Mouse (Mus musculus) Muller cell, postnatal 12 days (primary cell): ENCODE measurements at regions not wholly inside any gene's neighbourhood (a gene's known extent, or its start where the extent isn't known, plus 50 kb on each side); places are given as distances from the start of the nearest gene placed in this dataset.

Experiments
- DNase-seq: peaks from one replicate; pipeline ENCODE4 v3.0.0-alpha.2; 2015; ENCODE audit errors: inconsistent ontology term

DNA sequence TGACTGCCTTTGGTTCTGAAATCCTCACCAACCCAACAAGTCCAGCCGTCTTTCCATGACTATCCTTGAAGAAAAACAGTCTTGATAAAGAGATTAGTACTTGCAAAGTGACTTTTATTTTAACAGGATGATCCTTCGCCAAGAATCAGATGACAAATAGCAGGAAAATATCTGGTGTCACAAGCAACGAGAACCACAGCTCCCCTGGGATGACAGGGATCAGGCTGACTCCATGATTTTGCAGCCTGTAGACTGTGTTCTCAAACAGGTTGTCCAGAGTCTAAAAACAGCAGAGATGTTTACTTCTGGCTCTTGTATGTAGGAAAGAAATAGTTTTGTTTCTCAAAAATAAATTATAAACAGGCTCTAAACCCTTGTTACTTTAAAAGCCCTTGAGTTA, 63.3 kb downstream of the Tmem18 start:
- DNase-seq = no peak

DNA sequence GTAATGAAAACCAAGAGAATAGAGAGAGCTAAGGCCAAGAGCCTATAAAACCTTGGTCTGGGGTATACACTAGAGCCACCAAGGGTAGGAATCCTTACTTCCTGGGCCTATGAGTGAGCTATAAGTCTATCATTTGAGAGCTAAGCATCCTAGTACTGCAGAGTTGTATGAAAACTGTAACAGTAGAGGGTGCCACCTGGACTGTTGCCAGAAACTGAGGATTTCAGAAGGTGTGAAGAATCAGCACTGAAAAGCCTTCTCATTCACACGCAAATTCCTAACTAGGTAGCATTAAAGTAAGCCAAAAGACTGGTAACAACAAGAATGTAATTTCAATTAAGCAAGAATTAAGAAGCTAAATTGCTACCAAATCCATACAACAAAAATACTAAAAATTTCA, 67.3 kb downstream of the Tmem18 start:
- DNase-seq = no peak

DNA sequence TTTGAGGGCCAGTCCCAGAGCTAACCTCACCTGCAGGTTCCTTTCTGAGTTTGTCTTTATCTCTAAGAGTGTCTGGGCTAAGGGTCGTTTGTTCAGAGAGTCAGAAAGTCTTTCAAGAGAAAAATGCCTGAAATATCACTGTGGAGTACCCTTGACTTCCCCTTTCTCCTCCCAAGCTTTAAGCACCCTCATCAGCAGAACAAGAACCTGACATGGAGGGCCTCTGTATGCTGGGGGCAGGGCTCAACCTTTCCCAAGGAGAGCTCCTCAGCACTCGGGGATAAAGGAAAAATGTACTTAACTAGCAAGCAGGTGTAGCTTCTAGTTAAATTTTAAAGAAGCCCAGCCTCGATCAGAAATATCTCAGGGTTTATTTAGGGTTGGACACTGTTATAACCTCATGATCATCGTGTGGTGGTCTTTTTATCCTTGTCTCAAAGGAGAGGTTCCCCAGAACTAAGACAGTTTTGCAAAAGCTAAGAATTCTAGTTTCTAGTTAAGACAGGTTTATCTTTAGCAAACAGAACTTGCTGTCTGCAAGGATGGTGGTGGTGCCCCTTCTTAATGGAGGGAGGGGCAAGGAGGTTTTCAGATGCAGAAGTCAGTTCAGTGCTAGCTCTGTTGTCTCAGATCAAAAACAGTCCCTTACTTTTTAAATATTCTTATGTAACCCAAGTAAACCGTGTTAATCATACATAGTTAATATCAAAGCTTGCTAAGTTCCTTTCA, 70.3 kb downstream of the Tmem18 start:
- DNase-seq = no peak

DNA sequence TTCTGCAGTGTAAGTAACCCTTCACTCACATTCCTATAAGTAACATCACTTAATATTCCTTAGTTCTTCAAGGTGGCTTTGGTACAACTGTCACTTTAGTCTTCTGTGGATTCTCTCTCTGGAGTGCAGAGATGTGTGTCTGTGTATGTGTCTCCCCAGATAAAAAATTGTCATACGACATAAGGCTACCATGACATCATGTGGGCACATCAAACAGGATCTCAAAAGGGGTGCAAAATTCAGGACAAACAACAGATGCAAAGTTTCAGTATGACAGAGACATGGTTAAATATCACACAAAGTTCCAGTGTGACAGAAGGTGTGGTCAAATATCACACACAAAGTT, 70.8 kb downstream of the Tmem18 start:
- DNase-seq = no peak

DNA sequence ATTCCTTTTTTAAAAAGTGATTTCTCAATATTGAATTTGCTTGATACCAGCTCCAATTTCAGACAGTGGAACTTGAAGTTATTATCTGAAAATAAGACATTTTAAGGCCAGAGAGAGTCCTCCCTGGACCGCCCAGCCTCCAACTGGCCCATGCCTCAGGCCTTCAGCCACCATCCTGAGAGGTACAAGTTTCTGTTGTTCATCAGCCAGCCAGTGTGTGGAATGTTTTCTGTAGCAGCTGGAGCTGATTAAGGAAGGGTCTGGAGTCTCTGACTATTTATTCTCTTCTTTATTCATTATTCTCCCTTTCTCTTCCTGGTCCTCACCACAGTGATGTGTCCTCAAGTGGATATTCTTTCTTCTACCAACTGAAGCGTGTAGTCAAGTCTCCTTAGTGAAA, 94.6 kb downstream of the Tmem18 start:
- DNase-seq = no peak

DNA sequence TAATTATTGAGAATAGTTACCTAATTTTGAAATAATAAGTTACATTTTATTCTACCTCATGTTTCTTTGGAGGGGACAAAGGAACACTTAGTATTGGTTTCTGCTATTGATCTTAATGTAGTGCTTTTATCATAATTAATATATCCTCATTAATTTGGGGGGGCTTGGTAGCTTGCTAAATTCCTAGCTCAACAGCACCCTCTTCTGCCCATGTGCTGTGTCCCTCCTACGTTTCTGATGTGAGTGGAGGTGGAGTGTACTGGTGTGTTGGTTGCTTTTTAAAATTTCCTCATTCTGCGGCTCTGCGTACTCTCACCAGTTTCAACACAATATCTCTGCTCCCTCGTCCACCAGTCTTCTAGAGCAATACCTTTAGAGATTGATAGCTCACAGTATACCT, 105.8 kb downstream of the Tmem18 start:
- DNase-seq = no peak

DNA sequence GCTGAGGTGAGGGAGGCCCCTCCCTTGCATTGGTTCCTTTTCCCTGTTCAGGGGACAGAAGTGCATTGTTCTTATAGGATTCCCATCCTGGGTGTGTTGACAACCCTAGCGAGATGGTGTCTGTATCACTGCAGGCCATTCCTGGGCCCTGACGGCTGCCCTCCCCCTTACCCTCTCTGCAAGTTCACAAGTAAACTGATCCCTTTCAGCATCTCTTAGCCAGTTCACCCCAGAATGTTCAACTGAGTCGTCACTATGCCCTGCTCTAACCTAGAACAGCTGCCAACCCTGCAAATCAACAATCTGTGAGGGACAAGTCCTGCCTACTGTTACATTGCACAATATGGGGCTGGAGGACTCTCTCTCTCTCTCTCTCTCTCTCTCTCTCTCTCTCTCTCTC, 109.3 kb downstream of the Tmem18 start:
- DNase-seq = no peak

DNA sequence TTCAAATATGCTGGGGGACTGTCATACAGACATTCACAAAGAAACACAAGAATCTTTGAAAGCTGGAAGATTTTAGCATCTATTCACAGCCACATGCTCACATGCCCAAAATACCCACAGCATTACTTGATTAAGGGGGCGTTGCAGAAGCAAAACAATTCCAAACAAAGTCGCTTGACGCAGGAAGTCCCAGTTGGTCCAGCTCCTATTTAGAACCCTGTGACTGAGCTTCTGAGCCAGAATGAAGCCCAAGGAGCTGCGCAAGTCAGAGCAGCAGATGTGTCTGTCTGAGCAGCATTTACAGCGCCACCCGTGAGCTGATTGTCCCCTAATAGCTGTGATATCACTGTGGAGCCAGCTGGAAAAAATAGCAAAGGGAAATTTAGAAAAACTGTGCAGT, 114.0 kb downstream of the Tmem18 start:
- DNase-seq = no peak

DNA sequence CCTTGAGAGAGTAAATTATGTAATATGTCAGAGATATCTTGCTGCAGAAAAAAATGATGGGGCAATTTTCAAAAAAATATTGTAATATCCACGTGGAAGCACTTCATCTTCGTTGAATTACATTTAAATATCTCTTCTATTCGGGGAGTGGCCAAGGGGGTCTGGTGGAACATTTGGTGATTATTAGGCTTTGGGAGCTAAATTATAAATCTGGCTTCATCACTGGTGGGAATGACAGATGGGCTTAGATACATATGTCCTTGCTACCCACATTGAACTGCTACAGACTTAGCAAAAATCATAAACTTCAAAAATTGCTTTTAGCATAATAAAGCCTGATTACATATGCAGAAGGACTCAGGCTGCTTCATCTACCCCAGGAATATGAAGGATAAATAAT, 119.5 kb downstream of the Tmem18 start:
- no peak for DNase-seq

DNA sequence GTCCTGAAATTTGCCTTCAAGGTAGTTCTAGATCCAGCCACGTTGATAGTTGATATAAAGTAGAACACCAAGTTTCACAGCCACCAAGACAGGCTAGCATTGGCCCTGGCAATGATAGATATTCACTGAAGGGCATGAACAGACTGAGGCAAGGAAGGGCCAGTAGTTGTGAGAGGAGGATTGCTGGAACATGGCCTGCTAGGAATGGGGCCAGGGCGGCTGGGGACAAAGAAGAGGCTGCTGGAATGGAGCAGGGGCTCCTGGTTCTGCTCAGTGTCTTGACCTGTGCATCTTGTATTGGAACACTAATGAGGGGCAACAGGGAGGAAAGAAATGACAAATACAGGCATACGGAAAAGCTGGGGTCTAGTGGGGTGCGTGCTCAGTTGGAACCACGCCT, 123.0 kb downstream of the Tmem18 start:
- no peak for DNase-seq

DNA sequence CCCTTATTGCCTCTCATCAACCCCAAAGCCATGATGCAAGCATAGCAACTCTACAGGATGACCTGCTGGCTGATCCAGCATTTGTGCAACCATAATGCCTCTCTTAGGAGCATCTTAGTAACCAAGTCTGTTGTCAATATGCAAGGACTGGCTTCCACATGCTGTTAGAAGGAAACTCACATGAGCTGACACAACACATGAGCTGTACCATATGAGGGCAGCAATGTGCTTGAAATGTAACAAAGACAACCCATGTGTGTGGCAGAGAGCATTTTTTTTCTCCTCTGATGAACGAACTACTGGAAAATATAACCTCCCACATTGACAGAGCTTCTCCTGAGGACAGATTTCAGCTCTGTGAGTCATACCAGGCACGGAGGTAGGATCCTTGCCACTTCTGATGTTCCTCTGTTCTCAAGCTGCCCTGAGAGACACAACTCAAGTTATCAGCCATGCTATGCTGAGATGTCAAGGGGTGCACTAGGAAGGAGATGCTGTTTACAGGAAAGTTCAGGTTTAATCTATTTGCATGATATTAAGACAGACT, 124.5 kb downstream of the Tmem18 start:
- no peak for DNase-seq

DNA sequence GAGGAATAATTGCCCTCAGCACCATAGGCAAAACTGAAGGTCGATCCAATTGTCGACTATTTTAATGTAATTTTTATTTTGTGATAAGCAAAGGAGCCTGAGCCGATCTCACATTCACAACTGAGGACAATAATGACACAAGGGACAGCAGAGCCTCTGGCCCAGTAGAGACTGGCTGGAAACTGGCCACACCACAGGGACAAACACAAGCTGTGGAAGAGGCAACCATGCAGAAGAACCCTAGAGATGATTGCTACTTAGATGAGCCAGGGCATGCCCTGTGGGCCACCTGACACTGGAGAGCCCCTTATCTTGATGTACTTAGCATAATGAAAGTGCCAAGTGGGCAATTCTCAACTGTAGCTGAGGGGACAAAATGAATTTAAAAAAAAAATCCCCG, 126.3 kb downstream of the Tmem18 start:
- peak; percentile 87 for DNase-seq

DNA sequence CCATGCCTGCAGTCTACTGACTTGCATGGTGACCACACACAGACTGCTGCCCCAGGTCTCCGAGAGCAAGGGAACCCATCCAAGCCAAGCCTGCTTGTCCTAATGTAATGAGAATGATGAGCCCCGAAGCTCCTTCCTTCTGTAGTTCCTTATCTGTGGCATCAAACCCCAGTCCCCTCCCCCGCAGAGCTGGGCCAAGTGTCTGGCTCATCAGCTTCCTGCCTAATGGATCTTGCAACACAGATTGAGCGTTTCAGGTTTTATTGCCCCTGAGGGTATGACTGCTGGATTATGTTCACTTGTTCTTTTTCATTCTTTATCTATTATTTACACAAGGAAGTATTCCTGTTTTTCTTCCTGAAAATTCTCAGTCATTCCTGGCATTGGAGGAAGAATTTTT, 142.5 kb downstream of the Tmem18 start:
- DNase-seq = no peak

DNA sequence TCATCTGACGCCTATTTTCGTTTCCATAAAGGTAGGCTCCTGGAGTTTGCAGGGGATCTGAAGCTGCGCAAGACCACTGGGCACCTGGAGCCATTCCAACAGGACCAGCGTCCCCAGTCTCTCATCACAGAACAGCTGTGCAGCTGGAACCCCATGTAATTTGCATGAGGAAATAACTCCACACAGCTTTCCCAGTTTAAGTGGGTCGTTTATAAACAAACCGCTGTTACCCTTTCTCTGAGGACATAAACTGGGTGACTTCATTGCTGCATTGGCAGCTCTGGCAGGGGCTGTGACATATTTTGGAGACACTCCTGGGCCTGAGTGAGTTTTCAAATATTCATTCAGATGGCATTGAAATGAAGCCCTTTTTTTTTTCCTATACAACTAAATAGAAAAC, 145.2 kb downstream of the Tmem18 start:
- DNase-seq = no peak

DNA sequence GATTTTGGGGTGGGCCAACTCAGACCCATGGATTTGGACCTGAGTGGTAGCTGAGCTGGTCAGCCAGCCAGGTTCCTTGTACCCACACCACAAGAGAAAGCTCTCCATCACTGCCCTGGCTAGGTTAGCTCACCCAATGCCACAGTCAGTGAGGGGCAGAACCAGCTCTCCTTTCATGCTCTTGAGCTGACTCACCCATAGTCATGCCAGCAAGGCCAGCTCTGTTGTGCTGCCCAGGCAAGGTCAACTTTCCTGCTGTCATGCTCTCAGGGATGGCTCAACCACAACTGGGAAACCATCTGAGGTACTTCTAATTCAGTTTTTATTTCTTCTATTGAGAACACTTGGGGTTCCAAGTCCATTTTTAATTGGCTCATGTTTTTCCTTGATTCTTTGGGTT, 116.5 kb upstream of the Alkal2 start:
- peak; percentile 73 for DNase-seq

DNA sequence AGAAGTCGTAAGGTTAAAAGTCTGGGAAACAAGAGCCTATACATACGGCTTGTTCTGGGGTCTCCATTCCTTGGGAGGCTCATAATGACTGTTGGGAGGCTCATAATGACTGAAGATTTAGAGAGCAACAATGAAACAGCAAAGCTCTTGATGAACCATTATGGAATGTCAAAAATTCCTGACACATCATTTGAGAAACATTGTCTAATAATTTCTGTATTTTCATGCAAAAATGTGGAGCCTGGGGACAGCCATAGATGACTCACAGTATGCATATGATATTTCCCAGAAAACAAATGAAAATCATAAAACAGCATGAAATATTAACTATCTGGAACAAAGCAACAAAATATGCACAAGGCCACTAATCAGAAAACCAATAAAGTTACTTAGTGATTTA, 90.8 kb upstream of the Alkal2 start:
- peak; percentile 81 for DNase-seq

DNA sequence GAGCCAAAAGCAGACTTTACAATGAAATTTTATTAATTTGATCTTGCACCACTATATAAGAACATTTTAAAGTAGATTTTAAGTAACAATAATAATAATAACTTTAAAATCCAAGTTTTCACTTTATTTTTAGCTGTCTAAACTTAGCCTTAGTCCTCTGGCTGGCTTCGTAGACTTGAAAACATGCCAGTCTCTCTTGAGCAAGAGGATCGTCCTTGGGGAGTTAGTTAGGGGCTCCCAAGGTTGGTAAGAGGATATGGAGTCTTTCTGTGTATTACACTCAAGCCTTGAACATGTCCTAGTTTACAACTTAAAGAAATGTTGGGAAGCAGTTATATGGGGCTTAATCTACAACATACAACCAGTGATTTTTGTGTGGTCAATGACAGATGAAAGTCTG, 68.0 kb upstream of the Alkal2 start:
- no peak for DNase-seq

DNA sequence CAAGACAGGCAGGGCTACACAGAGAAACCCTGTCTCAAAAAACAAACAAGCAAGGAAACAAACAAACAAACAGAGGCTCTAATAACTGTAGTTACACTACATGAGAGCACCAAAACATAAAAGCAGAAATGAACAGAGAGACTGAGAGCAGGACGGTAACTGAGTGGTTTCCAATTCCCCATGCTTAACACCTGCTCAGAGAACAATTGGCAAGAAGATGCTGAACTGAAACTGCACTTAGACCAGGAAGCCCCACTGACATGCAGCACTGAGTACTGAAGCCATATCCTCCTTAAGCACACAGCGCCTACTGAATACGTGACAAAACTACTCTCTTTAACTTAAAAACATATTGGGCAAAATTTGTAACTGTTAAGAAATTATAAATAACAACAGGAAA, 52.7 kb upstream of the Alkal2 start:
- no peak for DNase-seq
